Mouse (Mus musculus) c-Kit-positive CD71-positive TER-119-positive erythroid progenitor cells, embryonic 14.5 days (primary cell): Measurements from ENCODE around the gene Olfr362.
"Not testable (repeated sequence)": the region's sequence is repeated elsewhere in the genome, so short reads cannot be mapped to it uniquely, and the experiment has no call there.

Source experiments
- DNase-seq: peaks from one replicate; pipeline ENCODE4 v3.0.0-alpha.2; 2013; ENCODE audit warnings: low spot score

The Olfr362 gene

DNA sequence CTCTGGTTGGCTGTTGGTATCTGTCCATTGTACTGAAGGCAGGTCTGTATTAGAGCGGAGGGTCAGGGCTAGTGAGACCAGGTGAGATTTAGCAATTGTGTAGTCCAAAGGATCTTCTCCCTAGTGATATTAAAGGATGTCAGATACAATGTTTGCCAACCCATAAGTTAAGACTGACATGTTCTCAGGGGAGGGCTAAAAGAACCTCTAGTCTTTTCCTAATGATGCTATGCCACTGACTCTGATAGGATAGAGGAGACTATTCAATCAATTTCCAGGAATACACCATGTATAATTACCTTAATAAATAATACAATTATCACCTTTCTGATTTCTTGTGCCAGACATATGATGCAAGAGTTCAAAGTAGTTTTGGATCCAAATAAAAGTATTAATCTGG is at the start of gene Olfr362:
Gene Olfr362, minus strand, starts transcription at position 101 of the 400 bp plus-strand sequence.
- DNase-seq, result no peak

- DNase-seq, result no peak
These were observed 21.3 kb upstream of the Olfr362 start, which contains the start of gene Olfr364-ps1 for GRCm38 (mm10) chr2:37139022-37139421. Gene Olfr364-ps1, plus strand, starts transcription at chr2:37139322.

DNA sequence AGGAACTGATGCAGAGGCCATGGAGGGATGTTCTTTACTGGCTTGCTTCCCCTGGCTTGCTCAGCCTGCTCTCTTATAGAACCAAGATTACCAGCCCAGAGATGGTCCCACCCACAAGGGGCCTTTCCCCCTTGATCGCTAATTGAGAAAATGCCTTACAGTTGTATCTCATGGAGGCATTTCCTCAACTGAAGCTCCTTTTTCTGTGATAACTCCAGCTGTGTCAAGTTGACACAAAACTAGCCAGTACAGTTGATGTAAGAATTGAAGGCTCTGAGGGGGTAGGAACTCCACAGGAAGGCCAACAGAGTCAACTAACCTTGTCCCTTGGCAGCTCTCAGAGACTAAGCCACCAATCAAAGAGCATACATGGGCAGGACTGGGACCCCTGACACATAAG is 28.5 kb downstream of the Olfr362 start, which contains the start of gene Olfr361:
Gene Olfr361, minus strand, starts transcription at position 101 of the 400 bp plus-strand sequence.
- DNase-seq, result not testable (repeated sequence)

DNA sequence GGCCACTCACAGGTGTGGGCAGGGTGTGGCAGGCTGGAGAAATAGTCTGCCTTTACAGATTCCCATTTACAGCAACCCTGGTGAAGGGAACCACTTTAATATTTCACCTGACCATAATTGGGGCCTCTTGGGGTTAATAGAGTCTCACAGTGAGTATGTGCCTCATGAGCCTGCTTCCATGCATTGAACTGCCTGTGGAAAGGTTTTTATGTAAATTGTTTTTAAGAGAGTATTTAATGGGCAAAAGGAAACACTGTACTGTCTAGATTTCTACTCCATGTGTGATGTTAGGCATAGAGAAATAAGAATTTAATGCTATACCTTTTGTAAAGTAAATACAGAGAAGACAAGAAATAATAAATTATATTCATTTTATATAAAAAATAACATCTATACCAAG is 52.3 kb downstream of the Olfr362 start, which contains the start of gene Olfr360:
Gene Olfr360, plus strand, starts transcription at position 301 of the 400 bp plus-strand sequence.
- DNase-seq, result no peak
